Mouse (Mus musculus): Measurements from ENCODE around the gene Top2b.

Top2b gene

GRCm38 (mm10) chr14:16364878-16365337 is at the start of gene Top2b:
Gene Top2b (plus strand): TSS chr14:16365179.
- DNase-seq (ENCODE audit: inconsistent age in 2 of 2, low spot score in 1 of 2) = peak; percentile 98 to 100

GRCm38 (mm10) chr14:16316715-16317114 is 48.3 kb upstream of the Top2b start:
- DNase-seq (ENCODE audit: inconsistent age in 2 of 2, low spot score in 1 of 2) = no peak

- DNase-seq (ENCODE audit: inconsistent age in 2 of 2, low spot score in 1 of 2) = no peak
These were observed 45.2 kb upstream of the Top2b start for GRCm38 (mm10) chr14:16319818-16320217.

GRCm38 (mm10) chr14:16324394-16324793 is 40.6 kb upstream of the Top2b start:
- DNase-seq (ENCODE audit: inconsistent age in 2 of 2, low spot score in 1 of 2) = no peak

- DNase-seq (ENCODE audit: inconsistent age in 2 of 2, low spot score in 1 of 2) = no peak
These were observed 39.8 kb upstream of the Top2b start for GRCm38 (mm10) chr14:16325208-16325607.

GRCm38 (mm10) chr14:16328531-16328930 is 36.4 kb upstream of the Top2b start:
- peak; percentile 11 to 29 for DNase-seq (ENCODE audit: inconsistent age in 2 of 2, low spot score in 1 of 2)

GRCm38 (mm10) chr14:16328959-16329480 is 36.0 kb upstream of the Top2b start:
- no peak for DNase-seq (ENCODE audit: inconsistent age in 2 of 2, low spot score in 1 of 2)

- no peak for DNase-seq (ENCODE audit: inconsistent age in 2 of 2, low spot score in 1 of 2)
These were observed 35.2 kb upstream of the Top2b start for GRCm38 (mm10) chr14:16329756-16330155.

- no peak for DNase-seq (ENCODE audit: inconsistent age in 2 of 2, low spot score in 1 of 2)
These were observed 30.7 kb upstream of the Top2b start for GRCm38 (mm10) chr14:16334260-16334659.

- no peak for DNase-seq (ENCODE audit: inconsistent age in 2 of 2, low spot score in 1 of 2)
These were observed 29.1 kb upstream of the Top2b start for GRCm38 (mm10) chr14:16335835-16336417.

- no peak for DNase-seq (ENCODE audit: inconsistent age in 2 of 2, low spot score in 1 of 2)
These were observed 17.5 kb upstream of the Top2b start for GRCm38 (mm10) chr14:16347505-16347904.

GRCm38 (mm10) chr14:16359704-16360103 is 5.3 kb upstream of the Top2b start:
- DNase-seq (ENCODE audit: inconsistent age in 2 of 2, low spot score in 1 of 2) = no peak

GRCm38 (mm10) chr14:16364161-16364831 is 683 bp upstream of the Top2b start:
- peak; percentile 64 to 90 for DNase-seq (ENCODE audit: inconsistent age in 2 of 2, low spot score in 1 of 2)

- peak; percentile 80 to 92 for DNase-seq (ENCODE audit: inconsistent age in 2 of 2, low spot score in 1 of 2)
These were observed 589 bp downstream of the Top2b start for GRCm38 (mm10) chr14:16365362-16366173.

- no peak for DNase-seq (ENCODE audit: inconsistent age in 2 of 2, low spot score in 1 of 2)
These were observed 1.4 kb downstream of the Top2b start for GRCm38 (mm10) chr14:16366174-16366889.

- peak in 1 of 2 experiments; percentile 35 for DNase-seq (ENCODE audit: inconsistent age in 2 of 2, low spot score in 1 of 2)
These were observed 2.0 kb downstream of the Top2b start for GRCm38 (mm10) chr14:16366986-16367385.

- DNase-seq (ENCODE audit: inconsistent age in 2 of 2, low spot score in 1 of 2) = no peak
These were observed 7.8 kb downstream of the Top2b start for GRCm38 (mm10) chr14:16372761-16373160.

GRCm38 (mm10) chr14:16373190-16373589 is 8.2 kb downstream of the Top2b start:
- no peak for DNase-seq (ENCODE audit: inconsistent age in 2 of 2, low spot score in 1 of 2)

- DNase-seq (ENCODE audit: inconsistent age in 2 of 2, low spot score in 1 of 2) = peak; percentile 35 to 93
These were observed 15.1 kb downstream of the Top2b start for GRCm38 (mm10) chr14:16379917-16380570.

GRCm38 (mm10) chr14:16384783-16385182 is 19.8 kb downstream of the Top2b start:
- DNase-seq (ENCODE audit: inconsistent age in 2 of 2, low spot score in 1 of 2) = no peak

All from adrenal gland, adult (tissue).